Mouse (Mus musculus) v-Abl transformed pro-B cells (cell line): ENCODE measurements around the gene Zfp617.
"Not testable (repeated sequence)": the region's sequence is repeated elsewhere in the genome, so short reads cannot be mapped to it uniquely, and the experiment has no call there.

Experiments
- in situ Hi-C, 2 experiments: fragments of 400-800 bp; cut with MboI; formaldehyde crosslinking; loops; one replicate each; pipeline ENCODE4 v1.15.1; 2025; ENCODE audit not compliant: unreplicated experiment in 2 of 2

Zfp617 gene

GRCm38 (mm10) chr8:71908309-71909261, at the start of gene Zfp617, which contains the start of gene Zfp882:
TSS of gene Zfp617 (plus strand) at chr8:71908635.
TSS of gene Zfp882 (plus strand) at chr8:71908608.
- in situ Hi-C loops: no loop called here

GRCm38 (mm10) chr8:71861551-71861950, 46.9 kb upstream of the Zfp617 start:
- in situ Hi-C loops: not testable (repeated sequence)

- in situ Hi-C loops: not testable (repeated sequence)
Measured at GRCm38 (mm10) chr8:71862038-71862437, 46.4 kb upstream of the Zfp617 start.

- in situ Hi-C loops: no loop called here
Measured at GRCm38 (mm10) chr8:71881618-71882274, 26.7 kb upstream of the Zfp617 start, which contains the start of gene Zfp709. TSS of gene Zfp709 (plus strand) at chr8:71882019.

- in situ Hi-C loops: not testable (repeated sequence)
Measured at GRCm38 (mm10) chr8:71900666-71901065, 7.8 kb upstream of the Zfp617 start.

- in situ Hi-C loops: not testable (repeated sequence)
Measured at GRCm38 (mm10) chr8:71903084-71903483, 5.4 kb upstream of the Zfp617 start.

- in situ Hi-C loops: no loop called here
Measured at GRCm38 (mm10) chr8:71906809-71907208, 1.6 kb upstream of the Zfp617 start.

DNA sequence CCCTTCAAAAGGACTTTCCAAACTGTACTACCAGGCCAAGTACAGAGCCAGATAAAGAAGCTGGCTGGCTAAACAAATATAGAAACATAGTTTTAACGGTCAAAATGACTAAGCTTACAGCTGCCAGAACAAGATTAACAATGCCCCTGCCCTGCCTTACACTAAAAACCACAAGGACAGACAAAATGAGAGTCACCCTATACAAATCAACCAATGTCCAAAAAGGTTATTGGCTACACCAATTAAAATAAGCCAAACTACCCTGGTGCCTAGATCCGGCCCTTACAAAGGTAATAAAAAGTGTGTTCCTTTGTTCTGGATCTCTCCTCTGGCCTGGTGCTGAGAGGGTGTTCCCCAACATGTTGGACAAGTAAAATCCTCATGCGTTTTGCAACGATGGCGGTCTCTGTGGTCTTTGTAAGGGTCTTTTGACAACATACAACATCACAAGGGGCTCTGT, 607 bp upstream of the Zfp617 start:
- in situ Hi-C loops: no loop called here

- in situ Hi-C loops: no loop called here
Measured at GRCm38 (mm10) chr8:71912286-71912685, 3.9 kb downstream of the Zfp617 start.

GRCm38 (mm10) chr8:71922567-71923401, 14.3 kb downstream of the Zfp617 start:
- in situ Hi-C loops: no loop called here

DNA sequence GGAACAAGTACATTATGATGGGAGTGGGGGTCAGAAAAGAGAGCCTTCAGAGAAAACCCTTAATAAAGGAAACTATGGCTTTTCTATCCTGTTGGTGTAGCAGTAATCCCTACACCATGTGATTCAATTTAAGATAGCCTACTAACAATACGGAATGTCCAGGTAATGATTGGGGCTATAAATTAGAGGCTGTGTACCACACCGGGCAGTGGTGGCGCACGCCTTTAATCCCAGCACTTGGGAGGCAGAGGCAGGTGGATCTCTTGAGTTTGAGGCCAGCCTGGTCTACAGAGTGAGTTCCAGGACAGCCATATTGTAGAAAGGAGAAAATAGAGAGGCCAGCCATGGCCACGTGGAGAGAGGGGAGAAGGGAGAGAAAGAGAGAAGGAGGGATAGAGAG, 17.4 kb downstream of the Zfp617 start:
- in situ Hi-C loops: no loop called here

GRCm38 (mm10) chr8:71926551-71926950, 18.1 kb downstream of the Zfp617 start:
- in situ Hi-C loops: no loop called here

DNA sequence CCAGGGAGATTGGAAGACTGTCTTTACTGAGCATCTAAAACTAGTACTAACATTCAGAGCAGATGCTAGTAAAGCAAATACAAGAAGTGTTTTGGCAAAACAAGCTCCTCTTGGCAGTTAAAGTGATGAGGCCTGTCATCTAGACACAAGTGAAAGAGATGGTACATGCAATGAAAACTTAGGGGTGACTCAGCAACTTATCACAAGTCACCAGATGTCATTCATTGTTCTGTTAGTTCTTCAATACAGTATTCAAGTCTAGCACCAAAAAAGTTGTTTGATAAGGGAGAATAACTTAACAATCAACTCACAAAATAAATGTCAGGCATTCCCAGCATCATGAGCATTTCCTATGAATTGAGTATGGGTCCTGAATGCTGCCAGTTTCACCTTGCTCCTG, 19.3 kb downstream of the Zfp617 start:
- in situ Hi-C loops: no loop called here

- in situ Hi-C loops: not testable (repeated sequence)
Measured at GRCm38 (mm10) chr8:71938037-71938436, 29.6 kb downstream of the Zfp617 start.

GRCm38 (mm10) chr8:71940293-71941208, 32.1 kb downstream of the Zfp617 start:
- in situ Hi-C loops: loop anchor here in 1 of 2 experiments (10.0 kb wide), 1 partner anchor 164 kb away; the partner anchor contains the start of gene Olfr374

- in situ Hi-C loops: loop anchor here in 1 of 2 experiments (10.0 kb wide), 1 partner anchor 163 kb away; the partner anchor contains the start of gene Olfr374
Measured at GRCm38 (mm10) chr8:71941776-71942175, 33.3 kb downstream of the Zfp617 start.

GRCm38 (mm10) chr8:71948624-71949023, 40.2 kb downstream of the Zfp617 start:
- in situ Hi-C loops: loop anchor here in 1 of 2 experiments (10.0 kb wide), 1 partner anchor 156 kb away; the partner anchor contains the start of gene Olfr374

- in situ Hi-C loops: no loop called here
Measured at GRCm38 (mm10) chr8:71950482-71951221, 42.2 kb downstream of the Zfp617 start, which contains the start of gene Zfp961. TSS of gene Zfp961 (plus strand) at chr8:71951038.
